Mouse (Mus musculus): ENCODE measurements around the gene Ptprs.

- TF ChIP-seq CTCF (IDR thresholded peaks at IDR 0.05; ENCODE audit: extremely low read depth, insufficient read depth, low read length): no peak
- no peak for TF ChIP-seq POLR2A (IDR thresholded peaks at IDR 0.05; ENCODE audit: extremely low read depth, insufficient read depth, low read length)
Observed at GRCm38 (mm10) chr17:56474831-56475581, 1.3 kb downstream of the Ptprs start.

All from cortical plate, adult 2 months (tissue).